Mouse (Mus musculus): ENCODE data around the gene Mpv17l. TPM values are rescaled to one million over a fixed set of nuclear protein-coding genes. Genes with fewer than 3 reads are reported as not detected.
"Not testable (repeated sequence)": the region's sequence is repeated elsewhere in the genome, so short reads cannot be mapped to it uniquely, and the experiment has no call there.

Gene Mpv17l
- polyA plus RNA-seq, 1 experiment from 2014 or later, result 9.2 TPM

- WGBS, result 2% methylated on average over 34 of the region's 34 CpGs
- H3K4me3 ChIP-seq, result peak overlapping the region; percentile 53
- peaks cover 10% of the 10 kb centered on the region; the same call in 1 of the 2 replicates for H3K27me3 ChIP-seq
- no peaks in the 10 kb centered on the region for H3K36me3 ChIP-seq
- H3K9ac ChIP-seq, result peak overlapping the region; percentile 56
- H3K4me2 ChIP-seq, result peak overlapping the region; percentile 96
- H3K4me1 ChIP-seq, result peaks cover 8% of the 10 kb centered on the region; the same call in 1 of the 2 replicates
- peak; percentile 84; the same call in 1 of the 2 replicates for ATAC-seq (ENCODE audit: borderline replicate concordance, extremely low read depth, low FRiP score, low TSS enrichment)
- H3K27ac ChIP-seq, result 0 out of 2 replicates have a peak overlapping the region, but pooled peaks have one; percentile 12
- H3K9me3 ChIP-seq, result no peaks in the 10 kb centered on the region
These were observed 38.0 kb downstream of the Mpv17l start for GRCm38 (mm10) chr16:13940847-13941395.

DNA sequence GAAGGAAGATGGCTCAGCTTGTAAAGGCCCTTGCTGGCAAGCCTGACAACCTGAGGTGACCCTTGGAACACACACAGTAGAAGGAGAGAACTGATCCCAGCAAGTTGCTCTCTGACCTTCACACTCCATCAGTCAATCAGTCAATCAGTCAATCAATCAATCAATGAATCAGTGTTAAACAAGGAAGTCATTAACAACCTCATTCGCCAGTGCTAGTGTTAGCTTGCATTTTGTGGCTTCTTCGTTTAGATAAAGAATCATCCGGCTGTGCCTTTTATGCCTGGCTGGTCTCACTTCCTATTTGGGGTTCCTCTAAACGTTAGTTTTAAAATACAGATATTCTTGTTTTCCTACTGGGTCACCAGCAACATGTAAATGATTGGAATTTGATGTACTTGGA is 41.2 kb downstream of the Mpv17l start:
- H3K4me3 ChIP-seq, result no peak overlapping the region
- whole genome bisulfite sequencing, result 23% methylated on average over 4 of the region's 4 CpGs

DNA sequence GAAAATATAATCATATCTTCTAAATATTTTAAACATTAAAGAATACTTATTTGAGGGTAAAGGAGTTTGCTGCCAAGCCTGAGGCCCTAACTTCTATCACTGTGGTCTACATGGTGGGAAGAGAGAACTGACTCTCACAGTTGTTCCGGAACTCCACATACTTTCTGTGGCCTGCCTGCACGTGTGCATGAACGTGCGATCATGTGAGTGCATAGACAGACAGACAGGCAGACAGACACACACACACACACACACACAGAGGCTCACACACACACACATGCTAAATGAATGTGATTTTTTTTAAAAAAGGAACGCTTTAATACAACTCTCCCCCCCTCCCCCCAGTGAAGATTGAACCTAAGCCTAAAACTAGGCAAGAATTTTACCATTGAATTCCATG is 41.8 kb downstream of the Mpv17l start:
- no peak overlapping the region for H3K4me3 ChIP-seq
- ATAC-seq (ENCODE audit: borderline replicate concordance, extremely low read depth, low FRiP score, low TSS enrichment), result no peak
- H3K27ac ChIP-seq, result no peak overlapping the region
- H3K4me2 ChIP-seq, result no peak overlapping the region
- peaks cover 9% of the 10 kb centered on the region; the same call in 1 of the 2 replicates for H3K4me1 ChIP-seq
- H3K9me3 ChIP-seq, result no peaks in the 10 kb centered on the region
- H3K27me3 ChIP-seq, result peaks cover 10% of the 10 kb centered on the region; the same call in 1 of the 2 replicates
- 69% methylated on average over 5 of the region's 5 CpGs for WGBS
- H3K36me3 ChIP-seq, result no peaks in the 10 kb centered on the region
- H3K9ac ChIP-seq, result no peak overlapping the region

More for the DNA sequence above, 41.2 kb downstream of the Mpv17l start:
- Histone ChIP-seq H3K9me3 (no peaks in the 10 kb centered on the region), H3K4me1 (peaks cover 9% of the 10 kb centered on the region; the same call in 1 of the 2 replicates), H3K27ac (no peak overlapping the region), H3K4me2 (no peak overlapping the region), H3K9ac (no peak overlapping the region), H3K36me3 (no peaks in the 10 kb centered on the region), H3K27me3 (peaks cover 10% of the 10 kb centered on the region; the same call in 1 of the 2 replicates)
- ATAC-seq (ENCODE audit: borderline replicate concordance, extremely low read depth, low FRiP score, low TSS enrichment), result no peak

- Histone ChIP-seq H3K27me3 (peaks cover 10% of the 10 kb centered on the region; the same call in 1 of the 2 replicates), H3K36me3 (no peaks in the 10 kb centered on the region), H3K4me3 (no peak overlapping the region), H3K4me1 (peaks cover 9% of the 10 kb centered on the region; the same call in 1 of the 2 replicates), H3K4me2 (no peak overlapping the region), H3K27ac (no peak overlapping the region), H3K9ac (no peak overlapping the region), H3K9me3 (no peaks in the 10 kb centered on the region)
- ATAC-seq (ENCODE audit: borderline replicate concordance, extremely low read depth, low FRiP score, low TSS enrichment), result no peak
- 44% methylated on average over 4 of the region's 4 CpGs for WGBS
These were observed 42.2 kb downstream of the Mpv17l start for GRCm38 (mm10) chr16:13945153-13945552.

DNA sequence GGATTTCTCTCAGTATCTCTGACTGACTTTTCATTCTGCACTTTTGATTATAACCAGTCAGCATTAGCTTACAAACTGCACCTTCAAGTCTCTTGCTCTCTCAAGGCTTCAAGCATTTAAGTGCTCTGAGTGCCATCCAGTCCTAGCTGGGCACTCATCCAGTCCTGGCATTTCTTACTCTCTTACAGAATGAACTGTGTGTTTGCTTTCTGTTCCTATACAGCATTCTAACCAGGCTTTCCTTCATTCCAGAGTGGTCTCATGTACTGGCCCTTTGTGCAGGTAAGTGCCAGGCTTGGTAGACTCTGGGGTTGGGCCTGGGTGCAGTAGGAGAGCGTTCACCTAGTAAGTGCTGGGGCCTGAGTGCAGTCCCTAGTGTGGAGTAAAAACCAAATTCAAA is 43.3 kb downstream of the Mpv17l start:
- no peaks in the 10 kb centered on the region for H3K36me3 ChIP-seq
- ATAC-seq (ENCODE audit: borderline replicate concordance, extremely low read depth, low FRiP score, low TSS enrichment), result peak; percentile 93
- H3K27me3 ChIP-seq, result peaks cover 2% of the 10 kb centered on the region; the same call in 1 of the 2 replicates
- H3K9me3 ChIP-seq, result no peaks in the 10 kb centered on the region
- 59% methylated on average over 1 of the region's 1 CpGs for WGBS
- peak overlapping the region; percentile 87 for H3K27ac ChIP-seq
- H3K9ac ChIP-seq, result no peak overlapping the region
- H3K4me1 ChIP-seq, result peaks cover 2% of the 10 kb centered on the region; the same call in 1 of the 2 replicates
- no peak overlapping the region for H3K4me2 ChIP-seq
- no peak overlapping the region for H3K4me3 ChIP-seq

- ATAC-seq (ENCODE audit: borderline replicate concordance, extremely low read depth, low FRiP score, low TSS enrichment), result no peak
- no peaks in the 10 kb centered on the region for H3K9me3 ChIP-seq
- H3K4me1 ChIP-seq, result no peaks in the 10 kb centered on the region
- H3K36me3 ChIP-seq, result no peaks in the 10 kb centered on the region
- H3K27me3 ChIP-seq, result no peaks in the 10 kb centered on the region
- H3K27ac ChIP-seq, result no peak overlapping the region
- no peak overlapping the region for H3K4me3 ChIP-seq
- no peak overlapping the region for H3K4me2 ChIP-seq
- 76% methylated on average over 3 of the region's 3 CpGs for WGBS
- no peak overlapping the region for H3K9ac ChIP-seq
These were observed 48.3 kb downstream of the Mpv17l start for GRCm38 (mm10) chr16:13951245-13951644.

DNA sequence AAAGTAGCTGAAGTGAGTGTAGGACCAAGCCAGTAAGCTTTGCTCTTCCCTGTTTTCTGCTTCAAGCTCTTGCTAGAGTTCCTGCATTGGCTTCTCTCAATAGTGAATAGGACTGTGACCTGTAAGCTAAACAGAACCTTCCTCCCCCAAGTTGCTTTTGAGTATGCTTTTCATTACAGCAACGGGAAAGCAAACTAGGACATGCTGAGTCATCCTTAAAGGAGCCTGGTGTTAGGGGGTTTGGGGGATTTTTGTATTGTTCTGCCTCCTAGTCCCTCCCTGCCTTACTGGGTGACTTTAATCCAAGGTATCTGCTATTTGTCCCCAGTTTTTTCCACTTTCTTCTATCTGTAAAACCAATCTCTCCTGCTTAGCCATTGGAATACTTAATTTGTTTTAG is 59.1 kb downstream of the Mpv17l start:
- Histone ChIP-seq H3K9me3 (no peaks in the 10 kb centered on the region), H3K27ac (no peak overlapping the region), H3K9ac (no peak overlapping the region), H3K27me3 (no peaks in the 10 kb centered on the region), H3K36me3 (no peaks in the 10 kb centered on the region), H3K4me3 (no peak overlapping the region), H3K4me2 (no peak overlapping the region), H3K4me1 (no peaks in the 10 kb centered on the region)
- no peak for ATAC-seq (ENCODE audit: borderline replicate concordance, extremely low read depth, low FRiP score, low TSS enrichment)
- WGBS, result 9% methylated on average over 1 of the region's 1 CpGs

- Histone ChIP-seq H3K27me3 (no peaks in the 10 kb centered on the region), H3K4me1 (no peaks in the 10 kb centered on the region), H3K4me2 (no peak overlapping the region), H3K9me3 (no peaks in the 10 kb centered on the region), H3K36me3 (no peaks in the 10 kb centered on the region), H3K9ac (no peak overlapping the region), H3K4me3 (no peak overlapping the region), H3K27ac (no peak overlapping the region)
- WGBS, result 68% methylated on average over 1 of the region's 1 CpGs
- no peak for ATAC-seq (ENCODE audit: borderline replicate concordance, extremely low read depth, low FRiP score, low TSS enrichment)
These were observed 66.1 kb downstream of the Mpv17l start for GRCm38 (mm10) chr16:13969096-13969495.

- no peaks in the 10 kb centered on the region for H3K9me3 ChIP-seq
- no peak overlapping the region for H3K4me2 ChIP-seq
- WGBS, result 83% methylated on average over 8 of the region's 8 CpGs
- ATAC-seq (ENCODE audit: borderline replicate concordance, extremely low read depth, low FRiP score, low TSS enrichment), result no peak
- no peaks in the 10 kb centered on the region for H3K4me1 ChIP-seq
- no peak overlapping the region for H3K9ac ChIP-seq
- H3K4me3 ChIP-seq, result no peak overlapping the region
- H3K36me3 ChIP-seq, result no peaks in the 10 kb centered on the region
- no peaks in the 10 kb centered on the region for H3K27me3 ChIP-seq
- H3K27ac ChIP-seq, result no peak overlapping the region
These were observed 69.1 kb downstream of the Mpv17l start for GRCm38 (mm10) chr16:13972051-13972450.

DNA sequence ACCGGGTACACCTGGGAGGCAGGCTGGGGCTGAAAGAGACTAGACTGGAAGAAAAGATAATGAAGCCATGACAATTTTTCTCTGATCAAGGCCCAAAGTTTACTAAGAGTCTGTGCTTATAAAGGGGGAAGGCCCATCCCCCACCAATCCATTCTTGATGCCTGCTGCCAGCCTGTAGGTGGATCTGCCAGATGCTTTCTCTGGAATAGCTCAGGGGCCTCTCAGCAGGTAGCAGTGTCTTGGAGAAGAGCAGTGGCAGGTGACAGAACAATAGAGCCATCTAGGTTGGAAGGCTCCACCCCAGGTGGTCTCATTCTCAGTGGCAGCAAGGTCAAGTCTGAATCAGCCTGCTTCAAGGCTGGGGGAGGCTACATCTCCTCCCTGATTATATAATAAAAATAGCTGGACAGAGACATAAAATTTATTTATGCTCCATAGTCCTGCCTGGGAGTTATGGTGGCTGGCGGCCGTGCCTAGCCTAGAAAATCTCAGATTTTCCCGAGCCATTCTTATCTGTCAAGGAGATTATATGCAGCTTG is 73.5 kb downstream of the Mpv17l start:
- not testable (repeated sequence) for H3K9ac ChIP-seq; H3K27me3 ChIP-seq; ATAC-seq (ENCODE audit: borderline replicate concordance, extremely low read depth, low FRiP score, low TSS enrichment); H3K27ac ChIP-seq; H3K4me2 ChIP-seq; H3K4me3 ChIP-seq; H3K4me1 ChIP-seq; H3K9me3 ChIP-seq; H3K36me3 ChIP-seq
- WGBS, result 79% methylated on average over 4 of the region's 4 CpGs

GRCm38 (mm10) chr16:13977026-13977425 is 74.1 kb downstream of the Mpv17l start:
- not testable (repeated sequence) for H3K4me3 ChIP-seq

DNA sequence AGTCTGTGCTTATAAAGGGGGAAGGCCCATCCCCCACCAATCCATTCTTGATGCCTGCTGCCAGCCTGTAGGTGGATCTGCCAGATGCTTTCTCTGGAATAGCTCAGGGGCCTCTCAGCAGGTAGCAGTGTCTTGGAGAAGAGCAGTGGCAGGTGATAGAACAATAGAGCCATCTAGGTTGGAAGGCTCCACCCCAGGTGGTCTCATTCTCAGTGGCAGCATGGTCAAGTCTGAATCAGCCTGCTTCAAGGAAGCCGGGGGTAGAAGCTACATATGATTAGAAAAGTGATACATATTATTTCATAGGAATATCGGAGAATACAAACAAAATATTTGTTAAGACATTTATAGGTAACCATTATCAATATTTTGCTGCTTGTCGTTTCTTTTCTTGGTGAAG is 78.8 kb downstream of the Mpv17l start:
- ATAC-seq (ENCODE audit: borderline replicate concordance, extremely low read depth, low FRiP score, low TSS enrichment); H3K36me3 ChIP-seq; H3K27ac ChIP-seq; H3K4me2 ChIP-seq; H3K9me3 ChIP-seq; H3K4me3 ChIP-seq; H3K27me3 ChIP-seq; H3K9ac ChIP-seq; H3K4me1 ChIP-seq: not testable (repeated sequence)
- WGBS, result 78% methylated on average over 3 of the region's 3 CpGs

More at GRCm38 (mm10) chr16:13977026-13977425, 74.1 kb downstream of the Mpv17l start:
- not testable (repeated sequence) for H3K4me2 ChIP-seq; H3K9ac ChIP-seq; ATAC-seq (ENCODE audit: borderline replicate concordance, extremely low read depth, low FRiP score, low TSS enrichment); H3K36me3 ChIP-seq; H3K27ac ChIP-seq; H3K4me1 ChIP-seq; H3K27me3 ChIP-seq; H3K9me3 ChIP-seq
- WGBS, result 58% methylated on average over 1 of the region's 1 CpGs

All from lung, embryonic 15.5 days (tissue).